Mouse (Mus musculus) heart, postnatal 25 days (tissue): ENCODE measurements around the gene Tomm40l. TPM values are rescaled to one million over a fixed set of nuclear protein-coding genes. Genes with fewer than 3 reads are reported as not detected.

Source experiments
- DNase-seq: peaks from one replicate; pipeline ENCODE4 v3.0.0; 2022; ENCODE audit warnings: low spot score
- intact Hi-C: fragments of 180-260 bp; cut with DNase I; formaldehyde crosslinking; loops from one replicate; pipeline ENCODE4 v1.15.1; 2025
- total RNA-seq, 2 experiments: library from RNA; stranded (reverse); gene quantifications; 2 replicates each; pipeline ENCODE4 v1.2.3; 2021

Gene Tomm40l
- total RNA-seq, 2 experiments from 2014 or later, result 88.9 to 101 TPM

GRCm38 (mm10) chr1:171172779-171173178 is 49.5 kb downstream of the Tomm40l start:
- no peak for DNase-seq
- intact Hi-C loops, result no loop called here

- no peak for DNase-seq
- intact Hi-C loops, result no loop called here
Observed at GRCm38 (mm10) chr1:171171138-171171537, 51.2 kb downstream of the Tomm40l start.

- DNase-seq, result no peak
- intact Hi-C loops, result no loop called here
Observed at GRCm38 (mm10) chr1:171169913-171170312, 52.4 kb downstream of the Tomm40l start.

- intact Hi-C loops, result no loop called here
- no peak for DNase-seq
Observed at GRCm38 (mm10) chr1:171168906-171169305, 53.4 kb downstream of the Tomm40l start.

Other genes with a start within 250 kb of the Tomm40l start
- gene Fcgr2b, start 246.0 kb downstream of the Tomm40l start, total RNA-seq, result 1 to 10 TPM; 6.9 to 7.1 TPM
- gene Fcgr4, start 203.6 kb downstream of the Tomm40l start, total RNA-seq, result under 1 TPM; 0.34 to 0.52 TPM
- 10 to 100 TPM; 12.5 to 15.6 TPM for gene Fcgr3, start 157.6 kb downstream of the Tomm40l start, total RNA-seq
- 1 to 10 TPM in 1 of 2 experiments, under 1 TPM in 1; 0.34 to 1.1 TPM for gene Cfap126, start 108.6 kb downstream of the Tomm40l start, total RNA-seq
- 1,000 to 10,000 TPM; 1,121 to 1,186 TPM for gene Sdhc, start 71.9 kb downstream of the Tomm40l start, total RNA-seq
- 1 to 10 TPM in 1 of 2 experiments, under 1 TPM in 1; 0.29 to 6.7 TPM for gene Mpz, start 71.8 kb downstream of the Tomm40l start, total RNA-seq
- 100 to 1,000 TPM; 253 to 281 TPM for gene Pcp4l1, start 26.2 kb downstream of the Tomm40l start, total RNA-seq
- gene Nr1i3, start 8.5 kb downstream of the Tomm40l start, total RNA-seq, result not detected
- gene Apoa2, start 2.5 kb upstream of the Tomm40l start, total RNA-seq, result 1 to 10 TPM; 2.9 to 3.0 TPM
- gene Fcer1g, start 11.9 kb upstream of the Tomm40l start, total RNA-seq, result 10 to 100 TPM; 11.0 to 12.9 TPM
- 1 to 10 TPM in 1 of 2 experiments, under 1 TPM in 1; 0.49 to 2.0 TPM for gene Adamts4, start 27.9 kb upstream of the Tomm40l start, total RNA-seq
- 1,000 to 10,000 TPM; 1,437 to 1,441 TPM for gene Ndufs2, start 28.9 kb upstream of the Tomm40l start, total RNA-seq
- 10 to 100 TPM; 16.4 to 17.8 TPM for gene B4galt3, start 47.8 kb upstream of the Tomm40l start, total RNA-seq
- gene Ppox, start 58.7 kb upstream of the Tomm40l start, total RNA-seq, result 10 to 100 TPM; 13.4 to 13.7 TPM
- 10 to 100 TPM; 19.7 to 21.3 TPM for gene Usp21, start 65.5 kb upstream of the Tomm40l start, total RNA-seq
- 10 to 100 TPM; 80.7 to 81.5 TPM for gene Ufc1, start 72.5 kb upstream of the Tomm40l start, total RNA-seq
- 10 to 100 TPM; 21.9 to 22.2 TPM for gene Dedd, start 106.6 kb upstream of the Tomm40l start, total RNA-seq
- gene Nit1, start 123.1 kb upstream of the Tomm40l start, total RNA-seq, result 10 to 100 TPM; 26.1 to 29.9 TPM
- 10 to 100 TPM; 74.3 to 84.4 TPM for gene Pfdn2, start 123.2 kb upstream of the Tomm40l start, total RNA-seq
- not detected for gene Klhdc9, start 138.3 kb upstream of the Tomm40l start, total RNA-seq
- under 1 TPM; 0.21 to 0.42 TPM for gene Nectin4, start 147.6 kb upstream of the Tomm40l start, total RNA-seq
- gene Arhgap30, start 166.4 kb upstream of the Tomm40l start, total RNA-seq, result 1 to 10 TPM; 2.7 TPM
- gene Usf1, start 188.8 kb upstream of the Tomm40l start, total RNA-seq, result 10 to 100 TPM; 38.7 to 42.6 TPM
- gene Tstd1, start 196.4 kb upstream of the Tomm40l start, total RNA-seq, result 1 to 10 TPM; 1.2 to 1.6 TPM
- 10 to 100 TPM; 37.1 to 38.9 TPM for gene F11r, start 215.0 kb upstream of the Tomm40l start, total RNA-seq